Mouse (Mus musculus) erythroblast, adult 5-6 weeks (primary cell): ENCODE measurements around the gene Megf9. TPM values are rescaled to one million over a fixed set of nuclear protein-coding genes. Genes with fewer than 3 reads are reported as not detected.

ENCODE experiments used
- ATAC-seq: replicated peaks from 2 replicates; pipeline ENCODE4 v1.8.0; 2016; ENCODE audit warnings: moderate number of reproducible peaks, mild to moderate bottlenecking, moderate TSS enrichment, inconsistent platforms; ENCODE audit not compliant: poor library complexity, low FRiP score, severe bottlenecking
- total RNA-seq, 2 experiments: library from RNA; stranded (forward) in 1 of 2; stranded (reverse) in 1 of 2; fragments of 150-400 nt in 1 of 2; fragments of 200-764, 138-1000 nt in 1 of 2; gene quantifications; 2 replicates each; pipeline versions ENCODE4 v1.2.3 to v1.2.4; 2015 to 2017; ENCODE audit warnings: low replicate concordance in 2 of 2

Megf9 gene
- total RNA-seq, 2 experiments from 2014 or later = 10.0 to 21.9 TPM

DNA sequence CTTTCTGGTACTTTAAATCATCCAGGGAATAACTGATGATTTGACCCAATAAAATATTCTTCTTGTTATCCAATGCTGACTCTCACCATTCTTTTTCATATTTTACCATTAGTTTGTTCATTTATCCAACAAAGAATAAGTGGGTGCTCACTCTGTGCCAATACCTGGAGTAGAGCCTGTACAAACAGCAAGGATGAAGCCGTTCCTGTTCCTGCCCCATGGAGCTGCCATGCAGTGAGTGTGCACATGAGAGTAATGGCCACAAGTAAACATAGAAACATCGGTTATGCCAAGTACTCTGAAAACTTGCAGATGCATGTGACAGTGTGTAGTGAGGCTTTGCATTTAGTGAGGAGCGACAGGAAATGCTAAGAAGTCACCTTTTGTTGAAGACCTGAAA is 82.6 kb downstream of the Megf9 start:
- no peak for ATAC-seq

GRCm38 (mm10) chr4:70451750-70452149 is 83.0 kb downstream of the Megf9 start:
- no peak for ATAC-seq

DNA sequence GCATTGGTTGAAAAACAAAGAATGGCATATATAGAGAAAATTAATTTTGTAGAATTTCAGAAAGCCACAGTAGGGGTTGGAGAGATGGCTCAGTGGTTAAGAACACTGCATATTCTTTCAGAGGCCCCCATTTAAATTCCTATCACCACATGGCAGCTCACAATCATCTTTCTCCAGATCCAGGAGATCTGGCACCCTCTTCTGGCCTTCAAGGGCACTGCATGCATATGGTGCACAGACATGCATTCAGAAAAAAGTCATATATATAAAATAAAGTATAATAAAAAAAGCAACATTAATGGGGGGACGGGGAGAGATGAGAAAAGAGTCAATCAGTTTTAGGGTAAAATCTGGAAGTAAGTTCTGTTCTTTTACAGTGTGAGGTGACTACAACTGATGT is 85.1 kb downstream of the Megf9 start:
- ATAC-seq = no peak

DNA sequence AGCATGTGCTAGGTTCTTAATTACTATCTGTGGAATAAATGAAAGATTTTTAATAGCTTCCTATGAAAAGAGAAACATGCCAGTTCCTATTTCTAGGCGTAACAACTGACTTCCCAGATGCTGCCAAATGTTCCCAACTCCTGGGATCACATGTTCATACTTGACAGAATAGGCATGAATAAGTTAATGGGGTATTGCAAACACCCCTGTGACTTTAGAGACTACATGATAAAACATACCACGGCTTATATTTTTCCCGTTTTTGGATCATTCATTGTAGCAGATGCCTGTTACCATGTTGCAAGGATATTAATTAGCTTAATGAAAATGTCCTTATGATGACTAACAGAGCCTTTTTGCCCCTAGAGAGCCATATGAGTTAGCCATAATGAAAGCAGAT is 88.0 kb downstream of the Megf9 start:
- ATAC-seq = no peak

DNA sequence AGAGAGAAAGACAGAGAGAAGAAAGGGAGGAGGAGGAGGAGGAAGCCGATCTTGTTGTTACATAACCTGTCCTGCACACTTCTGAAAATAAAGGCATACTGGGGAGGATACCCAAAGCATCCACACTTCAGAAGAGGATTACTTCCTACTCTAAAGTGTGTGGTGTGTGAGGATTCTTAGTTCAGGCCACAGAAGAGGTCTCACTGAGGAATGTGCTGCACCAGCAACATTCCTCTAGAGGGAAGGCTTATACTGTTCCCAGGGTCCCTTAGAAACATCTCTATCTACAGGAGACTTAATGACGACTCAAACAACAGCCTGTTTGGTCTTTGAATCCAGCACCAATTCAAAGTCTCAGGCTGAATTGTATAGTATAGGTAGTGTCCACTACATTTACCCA is 114.6 kb downstream of the Megf9 start:
- ATAC-seq = no peak

DNA sequence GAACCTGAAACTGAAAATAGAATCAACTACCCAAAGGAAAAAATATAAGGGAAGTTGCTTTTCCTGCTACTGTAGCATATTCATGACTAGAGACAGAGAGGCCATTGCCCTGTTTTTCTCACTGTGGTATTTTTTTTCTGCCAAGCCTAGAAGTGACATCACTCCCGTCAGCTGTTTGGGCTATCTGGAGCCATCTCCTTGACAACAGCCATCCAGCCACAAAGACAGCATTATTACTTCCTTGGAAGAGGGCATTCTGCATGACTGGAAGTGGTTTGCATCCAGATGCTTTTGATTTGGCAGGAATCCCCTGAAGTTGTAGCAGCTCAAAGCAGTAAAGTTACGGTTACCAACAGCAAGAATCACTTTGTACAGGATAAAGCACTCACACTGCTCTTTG is 122.7 kb downstream of the Megf9 start:
- ATAC-seq = no peak

GRCm38 (mm10) chr4:70409994-70410721 is 124.6 kb downstream of the Megf9 start, which contains the start of gene Cdk5rap2:
TSS of gene Cdk5rap2 (minus strand) at chr4:70410443.
- ATAC-seq = peak; percentile 98

DNA sequence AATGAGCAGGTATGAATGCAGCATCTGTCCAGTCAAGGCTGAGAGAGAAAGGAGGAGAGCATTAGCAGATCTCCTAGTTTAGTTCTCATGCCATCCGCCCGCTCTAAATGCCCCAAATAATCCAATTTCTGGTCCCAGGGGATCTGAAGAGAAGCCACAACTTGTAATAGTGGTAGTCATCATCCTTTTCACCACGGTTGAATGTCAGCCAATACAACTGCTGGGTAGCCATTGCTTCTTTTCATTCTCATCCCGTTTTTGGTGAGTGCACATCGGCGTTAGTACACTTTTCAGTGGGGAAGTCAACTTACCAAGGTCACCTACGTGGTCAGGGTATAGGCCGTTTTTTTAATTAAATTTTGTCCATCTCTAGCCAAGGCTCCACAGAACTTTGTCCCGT is 125.3 kb downstream of the Megf9 start:
- ATAC-seq = no peak

- no peak for ATAC-seq
Measured at GRCm38 (mm10) chr4:70402109-70402819, 132.5 kb downstream of the Megf9 start.

DNA sequence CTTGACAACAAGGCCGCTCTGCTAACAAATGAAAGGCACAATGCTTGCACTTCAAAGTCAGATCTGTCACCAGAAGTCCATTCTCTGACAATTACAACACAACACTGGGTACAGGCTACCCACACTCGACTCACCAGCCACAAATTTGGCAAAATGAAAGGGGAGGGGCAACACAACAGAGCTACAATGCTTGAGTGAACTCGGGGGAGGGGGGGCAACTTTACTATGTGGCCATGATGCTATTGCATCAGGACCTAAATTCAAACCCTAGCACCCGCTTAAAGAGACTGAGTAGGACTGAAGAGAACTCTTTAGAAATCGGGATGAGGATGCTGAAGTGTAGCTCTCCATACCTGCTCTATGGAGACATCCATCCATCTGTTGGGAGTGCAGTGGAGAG is 135.3 kb downstream of the Megf9 start:
- ATAC-seq = no peak

DNA sequence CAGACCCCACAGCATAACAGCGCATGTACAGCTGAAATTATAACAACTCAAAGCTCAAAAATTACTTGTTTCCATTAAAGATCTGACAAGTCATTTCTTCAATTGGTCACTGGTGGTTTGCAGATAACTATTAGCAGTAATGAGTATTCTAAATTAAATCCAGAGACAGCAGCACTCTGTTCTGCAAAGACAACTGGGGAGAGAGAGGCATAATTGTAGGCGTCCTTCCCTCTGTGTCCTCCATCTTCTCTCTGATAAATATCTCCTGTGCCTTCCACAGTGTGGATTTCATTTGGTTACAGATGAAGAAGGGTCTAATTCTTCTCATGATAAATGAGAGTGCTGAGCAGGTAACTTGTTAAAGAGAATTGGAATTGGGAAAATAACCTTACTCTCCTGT is 135.7 kb downstream of the Megf9 start:
- ATAC-seq = no peak

- no peak for ATAC-seq
Measured at GRCm38 (mm10) chr4:70398088-70398487, 136.7 kb downstream of the Megf9 start.

- ATAC-seq = no peak
Measured at GRCm38 (mm10) chr4:70396701-70397100, 138.1 kb downstream of the Megf9 start.

GRCm38 (mm10) chr4:70394736-70395135 is 140.1 kb downstream of the Megf9 start:
- ATAC-seq = no peak

DNA sequence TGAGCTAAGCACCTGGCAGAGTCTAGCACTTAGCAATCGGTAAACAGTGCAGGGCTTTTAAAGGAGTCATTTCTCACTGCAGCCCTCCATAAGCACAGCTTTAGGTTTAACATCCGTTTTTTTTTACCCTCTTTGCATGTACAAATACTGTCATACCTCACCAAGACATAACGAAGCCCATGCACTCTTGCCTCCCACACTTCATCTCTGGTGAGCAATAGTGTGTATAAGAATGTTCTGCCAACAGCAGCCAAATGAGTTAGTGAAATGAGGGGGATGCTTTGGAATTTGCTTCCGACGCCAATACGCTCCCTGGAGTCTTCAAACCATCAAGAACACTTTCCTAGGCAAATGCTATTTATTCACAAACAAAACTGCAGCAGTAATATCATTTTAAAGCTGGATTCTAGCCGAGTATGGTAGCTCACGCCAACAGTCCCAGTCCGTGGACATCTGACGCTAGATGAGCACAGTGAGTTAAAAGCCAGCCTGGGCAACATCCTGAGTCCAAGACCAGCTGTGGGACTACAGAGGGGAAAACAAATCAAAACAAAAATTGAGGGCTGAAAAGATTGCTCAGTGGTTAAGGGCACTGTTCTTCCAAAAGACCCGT is 142.9 kb downstream of the Megf9 start:
- ATAC-seq = no peak

GRCm38 (mm10) chr4:70391073-70391472 is 143.7 kb downstream of the Megf9 start:
- ATAC-seq = no peak

DNA sequence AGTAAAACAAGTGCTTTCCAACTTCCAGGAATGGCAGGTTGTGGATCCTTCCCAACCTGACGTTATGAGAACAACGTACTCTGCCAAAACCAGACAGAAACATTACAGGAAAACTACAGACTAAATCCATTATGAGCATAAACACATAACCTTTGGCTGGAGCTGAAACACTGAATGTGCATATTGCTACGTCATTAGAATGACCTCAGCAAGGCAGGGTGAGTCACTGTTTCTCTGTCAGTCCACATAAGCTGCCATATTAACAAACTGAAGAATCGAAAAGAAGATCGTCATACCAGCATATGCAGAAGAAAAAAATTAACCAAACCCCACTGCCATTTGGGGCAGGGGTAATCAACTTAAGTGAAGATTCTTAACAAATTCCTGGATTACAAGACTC is 148.6 kb downstream of the Megf9 start:
- no peak for ATAC-seq

DNA sequence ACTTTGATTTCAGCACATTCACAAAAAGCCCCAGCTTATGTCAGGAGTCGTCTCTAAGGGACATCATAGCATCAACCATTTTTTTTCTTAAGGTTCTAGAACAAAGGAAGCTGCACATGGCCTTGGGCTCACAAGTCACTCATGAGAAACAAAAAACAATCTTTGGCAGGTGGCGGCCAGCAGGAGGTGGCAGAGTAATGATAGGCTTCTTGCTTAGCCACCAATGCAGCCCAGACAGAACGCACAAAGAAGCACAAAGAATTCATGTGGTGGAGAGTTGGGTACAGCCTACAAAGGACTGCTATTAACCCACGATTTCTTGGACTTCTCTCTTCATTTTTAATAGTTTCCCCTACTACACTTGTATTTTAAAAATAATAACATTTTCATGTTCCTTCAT is 157.4 kb downstream of the Megf9 start:
- ATAC-seq = no peak
